Mouse (Mus musculus): ENCODE results near the gene Cdr2l. TPM values are rescaled to one million over a fixed set of nuclear protein-coding genes. Genes with fewer than 3 reads are reported as not detected.

Cdr2l gene
- polyA plus RNA-seq, 1 experiment from 2014 or later, result 21.4 TPM

- H3K36me3 ChIP-seq, result peaks cover 53% of the 10 kb centered on the region
- no peaks in the 10 kb centered on the region for H3K9me3 ChIP-seq
- no peak for DNase-seq (ENCODE audit: low spot score)
- 78% methylated on average over 1 of the region's 1 CpGs for WGBS
- no peak overlapping the region for H3K27ac ChIP-seq
- peak overlapping the region; percentile 96 for H3K4me3 ChIP-seq
- peaks cover 35% of the 10 kb centered on the region for H3K4me1 ChIP-seq (replicated peaks)
- H3K27me3 ChIP-seq (ENCODE audit: insufficient read depth, poor library complexity, severe bottlenecking), result no peaks in the 10 kb centered on the region
Measured at GRCm38 (mm10) chr11:115421328-115421727, 39.6 kb downstream of the Cdr2l start.

- no peaks in the 10 kb centered on the region for H3K27me3 ChIP-seq (ENCODE audit: insufficient read depth, poor library complexity, severe bottlenecking)
- H3K36me3 ChIP-seq, result peaks cover 53% of the 10 kb centered on the region
- no peak for DNase-seq (ENCODE audit: low spot score)
- peaks cover 35% of the 10 kb centered on the region for H3K4me1 ChIP-seq (replicated peaks)
- no peak overlapping the region for H3K27ac ChIP-seq
- no peaks in the 10 kb centered on the region for H3K9me3 ChIP-seq
- H3K4me3 ChIP-seq, result no peak overlapping the region
- 93% methylated on average over 16 of the region's 16 CpGs for WGBS
Measured at GRCm38 (mm10) chr11:115421972-115422371, 40.3 kb downstream of the Cdr2l start.

GRCm38 (mm10) chr11:115423091-115423490, 41.4 kb downstream of the Cdr2l start:
- Histone ChIP-seq H3K27ac (no peak overlapping the region), H3K4me3 (no peak overlapping the region), H3K4me1 (replicated peaks) (peaks cover 41% of the 10 kb centered on the region), H3K9me3 (no peaks in the 10 kb centered on the region), H3K36me3 (peaks cover 47% of the 10 kb centered on the region), H3K27me3 (ENCODE audit: insufficient read depth, poor library complexity, severe bottlenecking) (no peaks in the 10 kb centered on the region)
- WGBS, result 85% methylated on average over 3 of the region's 3 CpGs
- no peak for DNase-seq (ENCODE audit: low spot score)

GRCm38 (mm10) chr11:115424666-115425065, 43.0 kb downstream of the Cdr2l start:
- H3K36me3 ChIP-seq, result peaks cover 61% of the 10 kb centered on the region
- no peak for DNase-seq (ENCODE audit: low spot score)
- WGBS, result 90% methylated on average over 7 of the region's 7 CpGs

GRCm38 (mm10) chr11:115425671-115426070, 44.0 kb downstream of the Cdr2l start:
- Histone ChIP-seq H3K27me3 (ENCODE audit: insufficient read depth, poor library complexity, severe bottlenecking) (no peaks in the 10 kb centered on the region), H3K27ac (no peak overlapping the region), H3K36me3 (peaks cover 71% of the 10 kb centered on the region), H3K4me3 (no peak overlapping the region), H3K9me3 (no peaks in the 10 kb centered on the region), H3K4me1 (replicated peaks) (peaks cover 33% of the 10 kb centered on the region)
- whole genome bisulfite sequencing, result 93% methylated on average over 6 of the region's 6 CpGs
- no peak for DNase-seq (ENCODE audit: low spot score)

More at GRCm38 (mm10) chr11:115424666-115425065, 43.0 kb downstream of the Cdr2l start:
- Histone ChIP-seq H3K4me1 (replicated peaks) (peaks cover 38% of the 10 kb centered on the region), H3K27me3 (ENCODE audit: insufficient read depth, poor library complexity, severe bottlenecking) (no peaks in the 10 kb centered on the region), H3K4me3 (0 out of 2 replicates have a peak overlapping the region, but pooled peaks have one; percentile 4), H3K9me3 (no peaks in the 10 kb centered on the region), H3K27ac (no peak overlapping the region)

- Histone ChIP-seq H3K36me3 (peaks cover 82% of the 10 kb centered on the region), H3K4me3 (peak overlapping the region; percentile 18), H3K9me3 (no peaks in the 10 kb centered on the region), H3K27ac (peak overlapping the region; percentile 75), H3K4me1 (replicated peaks) (peaks cover 20% of the 10 kb centered on the region), H3K27me3 (ENCODE audit: insufficient read depth, poor library complexity, severe bottlenecking) (no peaks in the 10 kb centered on the region)
- DNase-seq (ENCODE audit: low spot score), result peak; percentile 85
- 32% methylated on average over 20 of the region's 20 CpGs for WGBS
Measured at GRCm38 (mm10) chr11:115427482-115428331, 46.0 kb downstream of the Cdr2l start.

- Histone ChIP-seq H3K27ac (no peak overlapping the region), H3K9me3 (no peaks in the 10 kb centered on the region), H3K27me3 (ENCODE audit: insufficient read depth, poor library complexity, severe bottlenecking) (no peaks in the 10 kb centered on the region), H3K36me3 (peaks cover 87% of the 10 kb centered on the region), H3K4me3 (no peak overlapping the region), H3K4me1 (replicated peaks) (peaks cover 20% of the 10 kb centered on the region)
- 86% methylated on average over 7 of the region's 7 CpGs for WGBS
- DNase-seq (ENCODE audit: low spot score), result no peak
Measured at GRCm38 (mm10) chr11:115429307-115429706, 47.6 kb downstream of the Cdr2l start.

GRCm38 (mm10) chr11:115430561-115430960, 48.8 kb downstream of the Cdr2l start:
- Histone ChIP-seq H3K9me3 (no peaks in the 10 kb centered on the region), H3K4me3 (no peak overlapping the region), H3K27ac (no peak overlapping the region), H3K36me3 (peaks cover 75% of the 10 kb centered on the region), H3K27me3 (ENCODE audit: insufficient read depth, poor library complexity, severe bottlenecking) (0 out of 2 replicates have a peak, but pooled peaks cover 7% of the 10 kb centered on the region), H3K4me1 (replicated peaks) (peaks cover 26% of the 10 kb centered on the region)
- DNase-seq (ENCODE audit: low spot score), result no peak
- 95% methylated on average over 6 of the region's 6 CpGs for WGBS

GRCm38 (mm10) chr11:115432814-115433213, 51.1 kb downstream of the Cdr2l start:
- no peak for DNase-seq (ENCODE audit: low spot score)
- H3K36me3 ChIP-seq, result peaks cover 55% of the 10 kb centered on the region
- H3K9me3 ChIP-seq, result no peaks in the 10 kb centered on the region
- no peak overlapping the region for H3K4me3 ChIP-seq
- H3K4me1 ChIP-seq (replicated peaks), result peaks cover 31% of the 10 kb centered on the region
- H3K27me3 ChIP-seq (ENCODE audit: insufficient read depth, poor library complexity, severe bottlenecking), result 0 out of 2 replicates have a peak, but pooled peaks cover 12% of the 10 kb centered on the region
- no peak overlapping the region for H3K27ac ChIP-seq
- 86% methylated on average over 4 of the region's 4 CpGs for WGBS

GRCm38 (mm10) chr11:115433342-115433741, 51.6 kb downstream of the Cdr2l start:
- peaks cover 26% of the 10 kb centered on the region for H3K4me1 ChIP-seq (replicated peaks)
- H3K36me3 ChIP-seq, result peaks cover 54% of the 10 kb centered on the region
- no peaks in the 10 kb centered on the region for H3K9me3 ChIP-seq
- 84% methylated on average over 6 of the region's 6 CpGs for WGBS
- no peak overlapping the region for H3K4me3 ChIP-seq
- DNase-seq (ENCODE audit: low spot score), result no peak
- H3K27ac ChIP-seq, result no peak overlapping the region
- H3K27me3 ChIP-seq (ENCODE audit: insufficient read depth, poor library complexity, severe bottlenecking), result 0 out of 2 replicates have a peak, but pooled peaks cover 12% of the 10 kb centered on the region

- peak; percentile 58 for DNase-seq (ENCODE audit: low spot score)
- WGBS, result 4% methylated on average over 31 of the region's 31 CpGs
- peak overlapping the region; percentile 50 for H3K4me3 ChIP-seq
- H3K36me3 ChIP-seq, result peaks cover 30% of the 10 kb centered on the region
- H3K9me3 ChIP-seq, result peaks cover 7% of the 10 kb centered on the region
- peak overlapping the region; percentile 82 for H3K27ac ChIP-seq
- H3K27me3 ChIP-seq (ENCODE audit: insufficient read depth, poor library complexity, severe bottlenecking), result 0 out of 2 replicates have a peak, but pooled peaks cover 12% of the 10 kb centered on the region
- peaks cover 21% of the 10 kb centered on the region for H3K4me1 ChIP-seq (replicated peaks)
Measured at GRCm38 (mm10) chr11:115435596-115436337, 54.1 kb downstream of the Cdr2l start.

- H3K36me3 ChIP-seq, result peaks cover 11% of the 10 kb centered on the region
Measured at GRCm38 (mm10) chr11:115437571-115438122, 55.9 kb downstream of the Cdr2l start.

More at GRCm38 (mm10) chr11:115437571-115438122, 55.9 kb downstream of the Cdr2l start:
- Histone ChIP-seq H3K9me3 (peaks cover 7% of the 10 kb centered on the region), H3K4me3 (no peak overlapping the region), H3K4me1 (replicated peaks) (peaks cover 31% of the 10 kb centered on the region), H3K27ac (no peak overlapping the region), H3K27me3 (ENCODE audit: insufficient read depth, poor library complexity, severe bottlenecking) (peaks cover 26% of the 10 kb centered on the region)
- WGBS, result 84% methylated on average over 5 of the region's 5 CpGs
- no peak for DNase-seq (ENCODE audit: low spot score)

All from hindbrain, embryonic 10.5 days (tissue).